Mouse (Mus musculus) forebrain, embryonic 16.5 days (tissue): ENCODE measurements around the gene Dpy19l3. TPM values are rescaled to one million over a fixed set of nuclear protein-coding genes. Genes with fewer than 3 reads are reported as not detected.

Experiments
- ATAC-seq: fragments of 200-750 bp; cut with Nextera tagmentation; 2 replicates; pipeline ENCODE4 v1.8.0; 2017; ENCODE audit warnings: mild to moderate bottlenecking, moderate library complexity
- H3K27ac ChIP-seq: fragments of 300-500 bp; sonication (generic); 2 replicates; pipeline ENCODE4 v1.5.1; 2014; ENCODE audit warnings: low read length, control low read depth
- H3K27me3 ChIP-seq: fragments of 300-500 bp; sonication (generic); replicated peaks from 2 replicates; pipeline ENCODE4 v1.6.1; 2014; ENCODE audit warnings: low read length; ENCODE audit not compliant: control insufficient read depth, insufficient read depth
- H3K36me3 ChIP-seq: fragments of 300-500 bp; sonication (generic); 2 replicates; pipeline ENCODE4 v1.6.1; 2014; ENCODE audit not compliant: control insufficient read depth, insufficient read depth
- H3K4me1 ChIP-seq: fragments of 300-500 bp; sonication (generic); replicated peaks from 2 replicates; pipeline ENCODE4 v1.6.1; 2014; ENCODE audit warnings: low read length; ENCODE audit not compliant: control insufficient read depth, insufficient read depth
- H3K4me2 ChIP-seq: fragments of 300-500 bp; sonication (generic); 2 replicates; pipeline ENCODE4 v1.6.1; 2014; ENCODE audit warnings: mild to moderate bottlenecking, low read length, control low read depth
- H3K4me3 ChIP-seq: fragments of 300-500 bp; sonication (generic); replicated peaks from 2 replicates; pipeline ENCODE4 v1.5.1; 2014; ENCODE audit warnings: mild to moderate bottlenecking, low read length, control low read depth
- H3K9ac ChIP-seq: fragments of 300-500 bp; sonication (generic); replicated peaks from 2 replicates; pipeline ENCODE4 v1.6.1; 2014; ENCODE audit warnings: low read depth, low read length, control low read depth
- H3K9me3 ChIP-seq: fragments of 300-500 bp; sonication (generic); 2 replicates; pipeline ENCODE4 v1.6.1; 2016; ENCODE audit warnings: low read length; ENCODE audit not compliant: control insufficient read depth
- WGBS: fragments of 180-500 bp; shearing (Covaris S2); extraction: QIAGEN DNeasy Blood & Tissue Kit; methylation state at CpG from one replicate; pipeline ENCODE4 v1.1.7; 2014; 5-methylcytosine and 5-hydroxymethylcytosine counted together
- polyA plus RNA-seq: library from polyadenylated mRNA; unstranded; fragments of >200 nt; fragmentation: Nextera tagmentation; extraction: Ambion mirVana; gene quantifications from 2 replicates; pipeline ENCODE4 v1.2.1, GENCODE M21; 2015

The Dpy19l3 gene
- polyA plus RNA-seq, 1 experiment from 2014 or later: 56.0 TPM

DNA sequence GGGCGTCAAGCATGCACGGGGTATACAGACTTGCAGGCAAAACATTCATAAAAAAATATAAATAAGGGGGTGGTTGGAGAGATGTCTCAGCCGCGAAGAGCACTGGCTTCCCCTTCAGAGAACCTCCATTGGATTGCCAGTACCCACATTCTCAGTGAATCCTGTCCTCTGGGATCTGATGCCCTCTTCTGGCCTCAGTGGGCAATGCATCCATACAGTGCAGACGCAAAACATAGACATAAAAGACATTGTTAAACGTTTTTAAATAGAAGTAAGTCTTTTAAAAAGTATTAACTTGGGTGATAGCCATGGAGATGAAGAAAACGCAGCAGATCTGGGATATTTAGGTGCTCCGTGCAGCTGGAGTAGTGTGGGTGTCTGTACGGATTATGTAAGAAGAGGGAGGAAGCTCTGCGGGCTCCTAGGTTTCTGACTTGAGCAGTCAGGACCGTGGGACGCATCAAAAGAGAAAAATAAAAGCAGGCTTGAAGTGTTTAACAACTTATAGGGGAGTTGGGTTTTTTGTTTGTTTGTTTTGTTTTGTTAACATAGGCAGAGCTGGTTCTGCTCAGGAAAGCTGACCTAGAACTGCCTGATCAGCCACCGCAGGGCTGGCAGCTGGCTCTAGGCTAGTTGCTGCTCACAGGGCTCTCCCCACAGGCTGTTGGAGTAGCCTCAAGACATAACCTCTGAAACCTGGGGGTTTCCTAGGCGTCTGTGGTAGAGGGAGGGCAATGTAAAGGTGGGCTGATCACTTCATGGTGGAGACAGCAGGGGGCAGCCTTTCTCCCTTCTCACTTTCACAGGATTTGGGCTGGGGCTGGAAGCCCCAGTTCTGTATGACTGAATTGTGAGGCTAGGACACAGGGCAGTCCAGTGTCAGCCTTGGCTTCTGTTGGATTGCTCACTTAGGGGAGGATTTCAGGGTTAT is 2.5 kb upstream of the Dpy19l3 start:
- Histone ChIP-seq H3K4me2 (no peak overlapping the region), H3K9ac (no peak overlapping the region), H3K9me3 (no peaks in the 10 kb centered on the region), H3K27ac (no peak overlapping the region), H3K36me3 (no peaks in the 10 kb centered on the region), H3K4me1 (peaks cover 17% of the 10 kb centered on the region), H3K4me3 (no peak overlapping the region), H3K27me3 (no peaks in the 10 kb centered on the region)
- 44% methylated on average over 14 of the region's 14 CpGs for WGBS
- no peak for ATAC-seq

DNA sequence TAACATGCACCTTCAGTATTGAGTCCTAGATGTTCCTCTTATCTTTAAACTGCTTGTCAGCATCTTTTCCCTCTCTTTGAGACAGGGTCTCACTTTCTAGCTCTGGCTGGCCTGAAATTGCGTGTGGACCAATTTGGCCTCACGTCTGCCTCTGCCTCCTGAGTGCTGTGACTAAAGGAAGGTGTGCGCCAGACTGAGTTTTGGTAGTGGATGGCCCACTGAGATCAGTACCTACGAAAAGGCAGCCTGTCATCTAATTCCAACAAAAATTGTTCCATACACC is 573 bp upstream of the Dpy19l3 start:
- Histone ChIP-seq H3K4me1 (peaks cover 17% of the 10 kb centered on the region), H3K4me2 (peak overlapping the region; percentile 68), H3K27ac (no peak overlapping the region), H3K9me3 (no peaks in the 10 kb centered on the region), H3K9ac (peak overlapping the region; percentile 51), H3K27me3 (no peaks in the 10 kb centered on the region), H3K36me3 (peaks cover 3% of the 10 kb centered on the region), H3K4me3 (peak overlapping the region; percentile 86)
- ATAC-seq: no peak
- WGBS: 73% methylated on average over 4 of the region's 4 CpGs

DNA sequence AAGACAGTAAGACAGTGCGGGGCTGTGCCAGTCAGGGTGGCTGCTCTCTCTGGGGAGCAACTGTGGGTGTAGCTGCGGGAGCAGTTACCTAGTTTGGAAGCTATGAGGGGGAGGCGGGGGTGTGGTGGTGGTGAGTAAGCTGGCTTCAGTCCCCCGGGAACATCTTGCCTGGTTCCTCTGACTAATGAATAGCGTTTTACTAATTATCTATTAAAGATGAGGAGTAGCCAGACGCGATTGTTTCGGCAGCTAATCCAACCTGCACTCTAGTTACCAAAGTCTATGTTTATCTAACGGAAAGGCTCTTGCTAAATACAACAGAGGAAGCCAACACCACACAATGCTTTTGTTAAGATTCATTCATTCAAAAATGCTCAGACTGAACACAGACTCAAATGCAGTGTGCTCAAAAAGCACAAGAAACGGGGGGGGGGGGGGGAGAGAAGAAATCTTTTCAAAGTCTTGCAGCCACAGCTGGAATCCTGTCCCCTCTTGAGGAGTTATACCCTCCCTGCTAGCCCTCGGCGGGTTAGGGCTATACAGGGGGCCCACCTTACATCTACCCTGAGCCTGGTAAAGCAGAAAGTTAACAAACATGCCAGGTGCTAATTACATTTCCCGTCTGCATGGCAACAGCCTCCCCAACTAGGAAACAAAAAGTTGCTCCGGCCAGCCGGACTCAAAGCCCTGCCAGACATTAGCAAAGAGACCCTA is 778 bp downstream of the Dpy19l3 start:
- H3K9ac ChIP-seq: peak overlapping the region; percentile 82
- ATAC-seq: peak; percentile 16; the same call in 1 of the 2 replicates
- WGBS: 1% methylated on average over 15 of the region's 15 CpGs
- peaks cover 17% of the 10 kb centered on the region for H3K36me3 ChIP-seq
- H3K4me1 ChIP-seq: peaks cover 17% of the 10 kb centered on the region
- no peak overlapping the region for H3K27ac ChIP-seq
- H3K27me3 ChIP-seq: no peaks in the 10 kb centered on the region
- H3K4me3 ChIP-seq: peak overlapping the region; percentile 86
- H3K4me2 ChIP-seq: peak overlapping the region; percentile 97
- no peaks in the 10 kb centered on the region for H3K9me3 ChIP-seq

DNA sequence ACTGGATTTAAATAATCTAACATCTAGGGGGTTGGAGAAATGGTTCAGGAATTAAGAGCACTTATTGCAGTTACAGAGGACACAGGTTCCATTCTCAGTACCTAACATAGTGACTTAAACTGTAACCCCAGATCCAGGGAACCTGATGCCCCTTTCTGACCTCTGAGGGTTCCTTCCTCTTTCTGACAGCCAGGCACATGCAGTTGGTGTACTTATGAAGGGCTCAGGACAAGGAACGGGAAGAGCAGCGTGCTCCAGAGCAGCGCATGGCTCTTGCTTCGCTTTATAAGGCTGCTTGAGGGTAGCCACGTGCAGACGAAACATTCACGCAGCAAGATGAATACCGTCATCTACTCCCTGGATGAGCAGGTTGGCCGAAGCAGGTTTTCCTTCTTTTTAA is 3.4 kb downstream of the Dpy19l3 start:
- no peak overlapping the region for H3K4me2 ChIP-seq
- H3K4me1 ChIP-seq: peaks cover 17% of the 10 kb centered on the region
- H3K9me3 ChIP-seq: no peaks in the 10 kb centered on the region
- H3K27ac ChIP-seq: no peak overlapping the region
- H3K9ac ChIP-seq: no peak overlapping the region
- H3K27me3 ChIP-seq: no peaks in the 10 kb centered on the region
- H3K36me3 ChIP-seq: peaks cover 22% of the 10 kb centered on the region
- ATAC-seq: no peak
- whole genome bisulfite sequencing: 94% methylated on average over 9 of the region's 9 CpGs
- no peak overlapping the region for H3K4me3 ChIP-seq

DNA sequence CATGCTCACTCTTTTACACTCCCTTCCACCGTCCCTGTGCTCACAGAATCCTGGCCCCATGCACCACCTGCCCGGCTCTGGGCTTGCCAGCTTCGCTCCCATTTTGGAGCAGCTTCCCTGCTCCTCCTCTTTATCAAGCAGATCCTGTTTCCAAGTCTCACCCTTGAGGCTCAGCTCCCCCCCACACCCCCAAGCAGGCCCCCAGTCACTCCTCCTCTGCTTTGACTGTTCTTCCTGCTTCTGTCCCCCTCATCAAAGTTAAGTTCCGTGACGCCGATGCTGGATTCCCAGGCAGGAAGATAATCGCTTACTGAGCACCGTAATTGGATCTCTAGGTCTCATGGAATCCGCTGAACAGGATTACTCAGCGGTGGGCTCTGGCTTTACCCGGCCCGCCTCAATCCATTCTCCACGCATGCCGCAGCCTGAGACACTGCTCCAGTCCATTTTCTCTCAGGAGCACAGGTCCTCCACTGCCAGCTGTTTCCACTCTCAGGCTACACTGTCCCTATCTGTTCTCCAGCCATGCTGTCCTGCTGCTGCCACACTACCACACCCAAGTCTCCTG is 6.8 kb downstream of the Dpy19l3 start:
- ATAC-seq: no peak
- no peak overlapping the region for H3K27ac ChIP-seq
- peaks cover 22% of the 10 kb centered on the region for H3K36me3 ChIP-seq
- WGBS: 66% methylated on average over 14 of the region's 14 CpGs
- H3K4me3 ChIP-seq: no peak overlapping the region
- H3K9me3 ChIP-seq: no peaks in the 10 kb centered on the region
- no peak overlapping the region for H3K9ac ChIP-seq
- no peak overlapping the region for H3K4me2 ChIP-seq
- no peaks in the 10 kb centered on the region for H3K27me3 ChIP-seq
- no peaks in the 10 kb centered on the region; the same call in 1 of the 2 replicates for H3K4me1 ChIP-seq

DNA sequence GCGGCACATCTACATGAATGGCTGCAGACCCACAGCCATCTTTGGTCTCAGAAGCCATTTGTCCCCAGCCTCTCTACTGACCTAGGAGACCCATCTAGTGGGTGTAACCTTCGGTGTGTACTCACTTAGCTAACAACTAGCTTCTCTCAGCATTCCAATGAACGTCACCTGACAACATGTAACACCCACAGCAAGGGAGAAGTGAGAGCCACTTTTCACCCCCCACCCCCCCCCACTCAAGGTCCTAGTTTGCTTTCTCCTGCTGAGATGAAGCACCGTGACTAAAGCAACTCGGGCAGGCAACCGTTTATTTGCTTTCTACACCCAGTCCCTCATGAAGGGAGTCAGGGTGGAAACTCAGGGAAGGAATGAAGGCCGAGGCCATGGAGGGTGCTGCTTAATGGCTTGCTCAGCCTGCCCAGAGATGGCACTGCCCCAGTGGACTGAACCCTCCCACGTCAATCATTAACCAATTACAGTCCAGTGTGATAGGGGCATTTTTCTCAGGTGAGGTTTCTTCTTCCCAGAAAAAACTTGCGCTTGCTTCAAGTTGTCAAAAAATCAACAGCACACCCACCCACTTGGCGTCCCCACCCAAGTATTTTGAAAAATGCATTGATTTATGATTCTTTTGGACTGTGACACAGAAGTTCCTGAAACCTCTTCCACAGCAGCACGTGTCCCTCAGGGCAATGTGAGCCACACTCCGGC is 7.4 kb downstream of the Dpy19l3 start:
- WGBS: 91% methylated on average over 12 of the region's 12 CpGs
- Histone ChIP-seq H3K36me3 (peaks cover 22% of the 10 kb centered on the region), H3K27me3 (no peaks in the 10 kb centered on the region), H3K4me1 (no peaks in the 10 kb centered on the region), H3K4me3 (no peak overlapping the region), H3K9ac (no peak overlapping the region), H3K4me2 (no peak overlapping the region), H3K9me3 (no peaks in the 10 kb centered on the region), H3K27ac (no peak overlapping the region)
- no peak for ATAC-seq

DNA sequence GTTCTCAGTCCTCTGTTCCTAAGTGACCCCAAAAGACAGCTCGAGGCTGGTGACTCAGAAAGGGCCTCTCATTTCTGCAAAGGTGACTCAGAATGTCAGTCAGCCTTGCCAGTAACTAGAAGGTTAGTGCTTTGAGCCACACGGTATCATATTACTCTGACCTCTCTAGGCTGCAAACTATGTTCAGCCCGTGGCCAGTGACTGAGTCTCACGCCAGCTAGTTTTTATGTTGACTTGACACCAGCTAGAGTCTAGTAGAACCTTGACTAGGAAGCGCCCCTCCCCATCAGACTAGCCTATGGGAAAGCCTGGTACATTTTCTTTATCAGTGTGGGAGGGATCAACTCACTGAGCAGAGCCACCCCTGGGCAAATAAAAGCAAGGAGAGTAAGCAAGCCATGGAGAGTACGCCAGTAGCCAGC is 9.0 kb downstream of the Dpy19l3 start:
- ATAC-seq: no peak
- Histone ChIP-seq H3K36me3 (peaks cover 19% of the 10 kb centered on the region), H3K27me3 (no peaks in the 10 kb centered on the region), H3K4me2 (no peak overlapping the region), H3K4me1 (no peaks in the 10 kb centered on the region; the same call in 1 of the 2 replicates), H3K27ac (no peak overlapping the region), H3K4me3 (no peak overlapping the region), H3K9me3 (no peaks in the 10 kb centered on the region), H3K9ac (no peak overlapping the region)
- WGBS: 93% methylated on average over 6 of the region's 6 CpGs

DNA sequence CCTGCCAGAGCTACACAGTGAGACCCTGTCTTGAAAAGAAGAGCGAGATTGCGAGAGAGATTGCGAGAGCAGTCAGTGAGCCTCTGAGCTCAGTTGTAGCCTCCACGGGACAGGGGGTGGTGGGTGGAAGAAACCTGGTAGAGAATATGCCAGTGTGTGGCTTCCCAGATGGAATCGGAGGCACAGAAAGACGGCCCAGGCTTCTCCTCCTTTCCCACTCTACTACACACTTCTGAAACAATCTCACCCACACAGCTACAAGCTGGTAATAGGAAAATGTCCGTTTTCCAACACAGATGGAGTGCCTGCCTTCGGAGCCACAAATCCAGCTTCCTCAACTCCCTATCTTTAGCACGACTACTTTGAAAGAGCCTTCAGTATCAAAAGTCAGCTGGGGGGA is 9.5 kb downstream of the Dpy19l3 start:
- Histone ChIP-seq H3K4me1 (no peaks in the 10 kb centered on the region; the same call in 1 of the 2 replicates), H3K27ac (no peak overlapping the region), H3K36me3 (peaks cover 18% of the 10 kb centered on the region)

DNA sequence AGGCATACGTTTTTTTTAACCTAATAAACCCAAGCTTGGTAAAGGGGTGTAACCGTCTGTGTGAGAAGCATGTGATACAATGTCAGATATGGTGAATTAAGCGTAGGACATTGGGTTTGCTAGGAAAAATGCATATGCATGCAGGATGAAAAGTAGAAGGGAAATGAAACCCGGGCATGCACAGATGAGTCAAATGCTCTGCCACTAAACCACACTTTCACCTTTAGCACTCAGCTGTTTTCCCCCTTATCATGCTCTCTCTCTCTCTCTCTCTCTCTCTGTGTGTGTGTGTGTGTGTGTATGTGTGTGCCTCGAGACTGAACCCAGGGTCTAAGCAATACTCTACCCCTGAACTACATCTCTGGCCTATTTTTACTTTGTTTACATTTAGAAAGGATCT is 11.9 kb downstream of the Dpy19l3 start:
- Histone ChIP-seq H3K9me3 (no peaks in the 10 kb centered on the region), H3K9ac (no peak overlapping the region), H3K4me1 (no peaks in the 10 kb centered on the region; the same call in 1 of the 2 replicates), H3K4me3 (no peak overlapping the region), H3K27me3 (no peaks in the 10 kb centered on the region), H3K36me3 (peaks cover 8% of the 10 kb centered on the region), H3K4me2 (no peak overlapping the region), H3K27ac (no peak overlapping the region)
- WGBS: 79% methylated on average over 5 of the region's 5 CpGs
- ATAC-seq: no peak

More for the DNA sequence above, 9.5 kb downstream of the Dpy19l3 start:
- H3K27me3 ChIP-seq: no peaks in the 10 kb centered on the region
- H3K9ac ChIP-seq: no peak overlapping the region
- H3K9me3 ChIP-seq: no peaks in the 10 kb centered on the region
- no peak overlapping the region for H3K4me3 ChIP-seq
- ATAC-seq: no peak
- 89% methylated on average over 9 of the region's 9 CpGs for WGBS
- no peak overlapping the region for H3K4me2 ChIP-seq
